Mouse (Mus musculus): ENCODE results near the gene Rad51b.

Gene Rad51b

DNA sequence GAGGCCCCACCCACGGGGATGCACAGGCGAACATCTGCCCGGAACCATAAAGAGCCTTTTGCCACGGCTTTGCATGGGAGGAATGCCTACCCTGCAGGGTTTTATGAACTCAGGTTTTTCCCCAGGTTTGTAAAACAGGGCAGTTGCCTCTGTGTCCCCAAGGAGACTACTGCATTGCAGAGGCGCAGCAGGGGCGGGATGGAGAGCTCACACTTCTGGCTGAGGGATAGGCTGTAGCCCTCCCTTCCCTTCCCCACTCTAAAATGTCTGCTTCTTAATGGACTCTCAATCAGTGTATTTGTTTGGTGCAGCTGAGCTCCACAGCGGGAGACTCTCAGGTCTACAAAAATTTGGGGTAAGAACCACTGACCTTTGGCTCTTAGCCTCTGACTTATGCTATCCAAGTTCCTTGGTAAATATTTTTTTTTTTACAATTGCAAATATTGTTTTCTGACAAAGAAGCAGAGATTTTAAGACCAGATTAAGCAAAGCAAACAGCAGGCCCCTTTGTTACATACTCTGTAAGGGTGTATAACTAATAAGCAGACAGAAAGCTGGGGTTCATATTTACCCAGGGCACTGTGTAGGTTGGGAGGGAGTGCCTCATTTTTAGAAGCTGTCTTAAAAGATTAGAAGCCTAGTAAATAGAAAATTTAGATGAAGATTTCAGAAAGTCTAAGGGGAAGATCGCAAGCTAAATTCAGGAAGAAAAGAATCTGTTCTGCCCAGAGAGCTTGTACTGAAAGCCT is 507.9 kb downstream of the Rad51b start:
- DNase-seq (ENCODE audit: low read depth) = no peak

DNA sequence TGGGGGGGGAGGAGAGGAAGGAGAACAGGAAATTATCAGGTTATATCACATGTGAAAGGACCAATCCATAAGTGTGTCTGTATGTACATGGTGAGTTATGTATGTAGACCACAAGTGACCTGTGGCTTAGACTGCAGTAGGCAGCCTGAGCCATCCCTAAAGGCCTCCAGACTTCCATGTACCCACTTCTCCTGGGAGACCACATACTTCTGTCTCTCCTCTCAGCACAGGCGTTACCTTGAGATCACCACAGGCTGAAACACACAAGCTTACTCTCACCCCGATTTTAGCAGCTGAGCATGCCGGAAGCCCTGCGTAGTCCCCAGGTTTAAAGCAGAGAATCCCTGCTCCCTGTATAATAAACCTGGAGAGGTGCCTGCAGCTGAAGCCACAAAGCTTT is 509.9 kb downstream of the Rad51b start:
- no peak for DNase-seq (ENCODE audit: low read depth)

DNA sequence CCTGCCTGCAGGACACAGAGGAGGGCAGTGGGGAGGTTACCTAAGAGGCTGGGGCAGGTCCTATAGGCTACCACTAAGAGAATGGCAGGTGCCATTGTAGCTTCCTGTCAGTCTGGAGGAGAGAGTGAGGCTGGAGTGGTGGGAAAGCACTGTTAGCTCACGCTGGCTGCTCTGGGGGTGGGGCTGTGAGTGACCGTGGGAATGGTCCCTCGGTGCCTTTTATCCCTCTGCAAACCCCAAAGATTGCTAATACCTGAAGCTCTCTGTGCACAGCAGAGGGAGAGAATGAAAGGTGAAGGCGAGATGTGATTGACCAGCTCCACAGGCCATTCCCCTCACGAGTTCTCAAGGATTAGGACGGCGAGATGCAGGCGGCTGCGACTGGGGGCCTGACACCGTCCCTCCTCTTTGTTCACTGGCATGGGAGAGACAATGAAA is 510.3 kb downstream of the Rad51b start:
- no peak for DNase-seq (ENCODE audit: low read depth)

- no peak for DNase-seq (ENCODE audit: low read depth)
Observed at GRCm38 (mm10) chr12:79807938-79808401, 510.9 kb downstream of the Rad51b start.

DNA sequence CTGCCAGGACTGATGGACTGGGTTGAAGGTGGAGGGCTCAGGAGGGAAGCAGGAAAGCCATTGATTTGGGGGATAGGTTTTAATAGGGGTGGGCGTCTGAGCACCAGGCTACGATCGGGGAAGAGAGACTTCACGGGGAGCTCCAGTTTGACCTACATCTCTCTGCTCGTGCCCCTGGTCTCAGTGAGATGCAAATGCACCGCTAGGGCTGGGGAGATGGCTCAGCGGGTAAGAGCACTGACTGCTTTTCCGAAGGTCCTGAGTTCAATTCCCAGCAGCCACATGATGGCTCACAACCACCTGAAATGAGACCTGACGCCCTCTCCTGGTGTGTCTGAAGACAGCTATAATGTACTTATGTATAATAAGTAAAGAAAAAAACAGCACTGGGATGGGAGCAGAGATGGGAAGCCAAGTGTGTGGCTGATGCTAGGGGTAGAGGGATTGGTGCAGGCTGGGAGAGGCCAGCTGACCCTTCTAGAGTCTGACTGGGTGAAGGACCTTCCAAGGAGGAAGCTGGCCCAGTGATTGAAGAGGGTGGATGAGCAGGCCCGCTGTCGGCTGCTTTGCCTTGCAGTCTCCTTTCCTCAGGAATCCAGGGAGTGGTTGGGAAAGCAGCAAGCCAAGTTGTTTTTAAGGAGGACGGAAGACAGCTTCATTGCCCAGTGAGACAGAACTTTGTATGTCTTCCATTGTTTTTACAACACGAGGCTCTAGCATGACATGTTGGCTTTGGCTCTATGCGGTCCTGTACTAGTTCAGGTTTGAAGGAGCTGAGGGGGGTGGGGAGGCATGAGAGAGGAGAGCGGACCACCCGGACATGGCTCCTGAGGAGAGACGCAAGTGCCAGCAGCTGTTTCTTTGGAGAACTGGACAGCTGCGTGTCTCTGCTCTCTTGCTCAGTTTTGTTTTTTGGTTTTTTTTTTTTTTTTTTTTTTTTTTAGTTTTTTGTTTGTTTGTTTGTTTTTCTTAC is 511.6 kb downstream of the Rad51b start:
- no peak for DNase-seq (ENCODE audit: low read depth)

GRCm38 (mm10) chr12:79809518-79809917 is 512.4 kb downstream of the Rad51b start:
- DNase-seq (ENCODE audit: low read depth) = no peak

GRCm38 (mm10) chr12:79812422-79812821 is 515.3 kb downstream of the Rad51b start:
- no peak for DNase-seq (ENCODE audit: low read depth)

GRCm38 (mm10) chr12:79812838-79813563 is 515.9 kb downstream of the Rad51b start:
- no peak for DNase-seq (ENCODE audit: low read depth)

- DNase-seq (ENCODE audit: low read depth) = no peak
Observed at GRCm38 (mm10) chr12:79813566-79814305, 516.7 kb downstream of the Rad51b start.

DNA sequence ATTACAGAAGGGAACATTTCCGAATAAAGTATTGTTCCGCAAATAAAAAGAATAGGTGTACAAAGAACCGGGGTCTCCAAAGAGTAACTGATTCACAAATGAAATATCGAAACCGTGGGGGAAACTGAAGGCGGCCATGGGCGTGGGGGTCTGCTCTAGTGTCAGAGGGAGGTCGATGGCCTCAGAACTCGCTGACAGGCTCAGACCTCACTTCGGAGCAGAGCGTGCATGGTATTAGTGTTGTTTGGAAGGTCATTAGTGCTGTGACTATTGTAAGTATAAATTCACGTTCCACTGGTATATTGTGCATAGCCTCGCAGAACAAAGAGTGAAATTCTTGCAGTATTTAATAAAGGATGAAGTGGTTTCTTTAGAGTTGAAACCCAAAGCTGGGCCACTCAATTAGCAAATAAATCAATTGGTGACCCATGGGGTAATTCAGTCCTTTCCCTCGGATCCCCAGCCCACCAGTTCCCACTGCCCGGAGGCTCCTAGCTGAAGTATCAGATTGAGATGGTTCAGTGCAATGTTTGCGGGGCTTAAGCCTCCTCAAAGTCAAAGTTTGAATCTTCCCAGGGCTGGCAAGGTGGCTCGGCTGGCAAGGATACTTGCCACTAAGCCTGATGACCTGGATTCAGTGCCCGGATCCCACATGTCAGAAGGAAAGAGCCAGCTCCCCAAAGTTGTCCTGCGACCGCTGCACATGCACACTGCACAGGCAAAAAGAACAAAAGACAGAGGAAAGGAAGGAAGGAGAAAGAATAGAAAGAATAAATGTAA is 517.4 kb downstream of the Rad51b start:
- DNase-seq (ENCODE audit: low read depth) = no peak

DNA sequence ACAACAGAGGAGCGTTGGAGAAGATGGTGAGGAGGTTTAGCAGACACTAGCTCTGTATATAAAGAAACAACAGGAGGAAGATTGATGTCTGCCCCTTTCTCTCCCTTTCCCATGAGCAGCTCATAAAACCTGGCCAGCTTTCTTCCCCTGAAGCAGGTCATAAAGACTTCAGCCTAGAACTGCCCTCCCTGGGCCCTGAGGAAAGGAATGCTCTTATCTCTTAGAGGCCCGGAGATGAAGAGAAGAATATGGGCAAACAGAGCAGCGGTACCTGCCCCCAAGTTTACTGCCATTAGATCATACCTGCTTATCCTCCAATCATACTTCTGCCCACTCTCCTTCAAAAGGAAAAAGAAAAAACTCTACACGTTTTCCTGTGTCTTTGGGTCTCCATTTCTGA is 519.2 kb downstream of the Rad51b start:
- DNase-seq (ENCODE audit: low read depth) = no peak

DNA sequence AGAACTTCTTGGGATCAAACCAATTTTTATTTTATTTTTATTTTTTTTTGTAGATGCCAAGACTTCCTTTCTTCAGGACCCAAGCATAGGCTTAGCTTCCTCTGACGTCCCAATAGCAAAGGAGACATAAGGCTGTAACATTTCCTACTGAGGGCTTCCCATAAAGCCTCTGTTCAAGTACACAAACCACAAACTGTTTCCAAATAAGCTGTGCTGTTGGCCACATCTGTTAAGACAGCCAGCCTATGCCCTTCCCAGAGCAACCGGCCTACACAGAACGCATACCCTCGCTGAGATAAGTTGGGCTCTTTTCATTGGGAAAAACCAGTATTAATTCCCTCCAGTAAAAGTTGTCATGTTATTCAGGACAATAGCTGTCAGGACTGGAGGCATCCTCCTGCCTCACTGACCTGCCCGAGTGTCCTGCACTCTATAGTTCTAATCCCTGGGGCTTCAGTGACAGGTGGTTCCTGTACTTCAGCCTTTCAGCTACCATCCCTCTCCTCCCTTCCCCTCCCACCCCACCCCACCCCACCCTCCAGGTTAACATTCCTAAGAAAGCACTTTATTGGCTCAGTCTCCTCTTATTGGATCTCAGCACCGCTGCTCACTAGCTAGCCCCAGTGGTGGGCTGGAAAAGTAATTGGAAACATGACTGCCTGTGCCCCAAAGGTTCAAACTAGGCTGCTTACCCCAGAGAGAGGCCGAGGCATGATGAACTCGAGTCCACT is 523.3 kb downstream of the Rad51b start:
- DNase-seq (ENCODE audit: low read depth) = peak; percentile 9

DNA sequence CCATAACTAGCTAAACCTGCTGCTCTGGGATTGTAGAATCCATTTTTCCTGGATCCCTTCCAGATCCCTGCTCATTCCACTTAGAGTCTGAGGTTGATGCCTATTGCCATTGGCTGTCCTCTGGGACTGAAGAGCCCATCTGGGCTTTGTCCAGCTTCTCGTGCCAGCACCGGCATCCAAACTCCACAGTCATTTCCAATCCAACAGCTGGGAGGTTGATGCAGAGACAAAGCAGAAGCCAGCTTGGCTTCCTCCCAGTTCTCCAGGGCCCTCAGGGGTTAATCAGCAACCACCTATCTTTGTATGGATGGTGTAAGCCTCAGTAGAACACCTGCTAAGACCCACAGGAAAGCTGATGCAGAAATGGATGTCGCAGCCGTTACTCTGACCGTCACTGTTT is 524.8 kb downstream of the Rad51b start:
- no peak for DNase-seq (ENCODE audit: low read depth)

GRCm38 (mm10) chr12:79822401-79822800 is 525.3 kb downstream of the Rad51b start:
- DNase-seq (ENCODE audit: low read depth) = no peak

- no peak for DNase-seq (ENCODE audit: low read depth)
Observed at GRCm38 (mm10) chr12:79825922-79826321, 528.8 kb downstream of the Rad51b start.

- DNase-seq (ENCODE audit: low read depth) = no peak
Observed at GRCm38 (mm10) chr12:79827233-79827692, 530.2 kb downstream of the Rad51b start.

DNA sequence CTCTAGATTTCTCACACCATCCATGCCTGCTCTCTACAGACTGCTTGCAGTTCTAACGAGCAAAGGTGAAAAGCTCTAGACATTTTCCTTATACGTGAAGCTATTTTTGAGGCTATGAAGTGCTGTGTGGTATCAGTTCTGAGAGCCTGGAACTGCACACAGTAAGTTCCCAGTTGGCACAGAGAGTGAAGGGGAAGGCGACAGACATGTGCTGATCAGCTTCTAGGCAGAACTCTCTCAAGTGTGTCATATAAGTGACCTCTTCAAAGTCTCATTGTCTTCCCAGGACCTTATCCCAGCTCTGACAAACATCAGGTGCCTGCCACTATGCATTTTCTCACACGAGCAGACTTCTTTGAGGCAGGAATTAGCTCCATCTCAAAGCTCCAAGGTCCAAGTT is 530.7 kb downstream of the Rad51b start:
- no peak for DNase-seq (ENCODE audit: low read depth)

GRCm38 (mm10) chr12:79830686-79831085 is 533.6 kb downstream of the Rad51b start:
- no peak for DNase-seq (ENCODE audit: low read depth)

- DNase-seq (ENCODE audit: low read depth) = peak; percentile 91
Observed at GRCm38 (mm10) chr12:79832611-79833010, 535.5 kb downstream of the Rad51b start.

DNA sequence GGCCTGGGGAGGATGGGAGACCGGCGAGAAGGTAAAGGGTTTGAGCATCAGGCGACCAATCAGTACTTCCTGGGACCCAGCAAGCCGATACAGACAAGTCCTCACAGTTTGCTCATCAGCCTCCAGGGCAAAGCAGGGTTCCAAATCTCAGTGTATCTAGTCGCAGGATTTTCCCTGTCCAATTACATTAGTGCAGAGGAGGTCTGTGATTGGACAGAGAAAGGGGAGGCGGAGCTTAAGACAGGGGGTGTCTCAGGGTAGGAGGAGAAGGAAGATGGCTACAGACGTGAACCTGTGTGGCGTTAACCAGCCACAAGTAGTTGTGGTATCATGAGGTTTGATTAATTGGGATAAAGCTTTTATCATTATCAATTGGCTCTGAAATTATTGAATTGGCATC is 538.4 kb downstream of the Rad51b start:
- no peak for DNase-seq (ENCODE audit: low read depth)

All from 416B (cell line).